Mouse (Mus musculus) ES-E14 (cell line): ENCODE results near the gene Cdh26.

ENCODE experiments used
- HCFC1 ChIP-seq: IDR thresholded peaks from 2 replicates; pipeline ENCODE4 v1.6.1; 2012; ENCODE audit warnings: low read length, inconsistent platforms, borderline replicate concordance; ENCODE audit not compliant: insufficient read depth
- ZC3H11A ChIP-seq: IDR thresholded peaks from 2 replicates; pipeline ENCODE4 v1.6.1; 2012; ENCODE audit warnings: low read depth, mild to moderate bottlenecking, inconsistent platforms, low read length, borderline replicate concordance
- ZNF384 ChIP-seq: IDR thresholded peaks from 2 replicates; pipeline ENCODE4 v1.6.1; 2012; ENCODE audit warnings: low read depth, low read length, inconsistent platforms

GRCm38 (mm10) chr2:178513043-178513442 is 82.7 kb downstream of the Cdh26 start:
- TF ChIP-seq ZC3H11A (no peak), ZNF384 (no peak), HCFC1 (no peak)
